Mouse (Mus musculus) neutrophil, adult 83 days (primary cell): Measurements from ENCODE around the gene Hist1h3d. TPM values are rescaled to one million over a fixed set of nuclear protein-coding genes. Genes with fewer than 3 reads are reported as not detected.

Experiments
- total RNA-seq, 2 experiments: library from RNA; stranded (reverse); gene quantifications; one replicate each; pipeline ENCODE4 v1.2.4; 2023

The Hist1h3d gene
- total RNA-seq, result 100 to 1,000 TPM; 207 to 247 TPM

DNA sequence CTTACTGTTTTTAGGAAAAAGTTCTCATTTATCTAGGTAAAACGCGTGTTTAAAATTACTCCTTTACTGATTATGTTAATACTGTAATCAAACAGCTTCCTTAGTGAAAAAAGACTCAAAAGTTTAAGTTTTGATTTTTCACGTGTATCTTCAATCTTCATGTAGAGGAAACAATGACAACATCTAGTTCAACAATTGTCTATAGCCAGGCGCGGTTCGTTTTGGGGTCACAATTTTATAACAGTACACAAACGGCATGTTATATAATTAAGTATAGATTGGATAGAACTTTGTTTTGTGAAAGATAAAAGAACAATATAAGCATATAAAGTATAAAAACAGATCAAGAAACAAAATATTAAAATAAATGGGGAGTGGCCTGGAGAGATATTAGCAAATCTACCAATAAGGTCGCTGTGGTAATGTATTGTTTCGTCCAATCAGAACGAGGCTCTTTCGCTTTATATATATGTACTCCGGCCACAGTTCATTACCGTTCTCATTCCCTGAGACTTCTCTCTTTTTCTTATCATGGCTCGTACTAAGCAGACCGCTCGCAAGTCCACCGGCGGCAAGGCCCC, at the start of gene Hist1h3d:
TSS of gene Hist1h3d (plus strand) at position 493 of the 581 bp plus-strand sequence.

DNA sequence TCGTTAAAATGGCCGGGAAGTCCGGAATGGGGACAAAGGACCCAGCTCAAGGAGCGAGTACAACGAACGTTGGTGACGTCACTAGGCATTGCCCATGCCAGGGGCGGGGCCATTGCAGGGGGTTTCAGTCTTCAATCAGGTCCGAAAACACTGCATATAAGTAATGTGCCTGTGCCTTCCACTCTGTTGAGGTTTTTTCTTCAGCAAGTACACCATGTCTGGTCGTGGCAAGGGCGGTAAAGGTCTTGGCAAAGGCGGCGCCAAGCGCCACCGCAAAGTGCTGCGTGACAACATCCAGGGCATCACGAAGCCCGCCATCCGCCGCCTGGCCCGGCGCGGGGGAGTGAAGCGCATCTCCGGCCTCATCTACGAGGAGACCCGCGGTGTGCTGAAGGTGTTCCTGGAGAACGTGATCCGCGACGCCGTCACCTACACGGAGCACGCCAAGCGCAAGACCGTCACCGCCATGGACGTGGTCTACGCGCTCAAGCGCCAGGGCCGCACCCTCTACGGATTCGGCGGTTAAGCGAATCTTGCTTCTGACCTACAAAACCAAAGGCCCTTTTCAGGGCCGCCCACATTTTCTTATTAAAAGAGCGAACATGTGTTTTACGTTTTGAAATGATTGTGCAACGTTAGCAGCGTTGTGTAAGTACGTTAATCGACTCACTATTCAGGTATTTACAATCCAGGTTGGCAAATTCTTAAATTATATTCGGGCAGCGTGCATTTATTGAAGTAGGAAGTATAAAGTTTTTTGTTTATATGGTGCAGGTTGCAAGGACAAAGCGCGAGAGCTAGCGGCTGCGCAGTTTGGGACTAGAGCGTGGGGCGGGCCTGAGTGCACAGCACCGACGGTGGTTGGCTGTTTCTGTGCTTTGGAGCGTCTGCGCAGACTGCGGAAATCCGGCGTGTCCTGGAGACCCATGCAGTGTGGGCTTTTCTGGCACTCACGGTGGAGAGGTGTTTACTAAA, 44.4 kb upstream of the Hist1h3d start, which contains the start of gene Hist1h4h:
TSS of gene Hist1h4h (plus strand) at position 150 of the 975 bp plus-strand sequence.

GRCm38 (mm10) chr13:23533560-23534367, 41.8 kb upstream of the Hist1h3d start, which contains the start of gene Hist1h2af:
Hist1h2af (plus strand) TSS chr13:23533906.

DNA sequence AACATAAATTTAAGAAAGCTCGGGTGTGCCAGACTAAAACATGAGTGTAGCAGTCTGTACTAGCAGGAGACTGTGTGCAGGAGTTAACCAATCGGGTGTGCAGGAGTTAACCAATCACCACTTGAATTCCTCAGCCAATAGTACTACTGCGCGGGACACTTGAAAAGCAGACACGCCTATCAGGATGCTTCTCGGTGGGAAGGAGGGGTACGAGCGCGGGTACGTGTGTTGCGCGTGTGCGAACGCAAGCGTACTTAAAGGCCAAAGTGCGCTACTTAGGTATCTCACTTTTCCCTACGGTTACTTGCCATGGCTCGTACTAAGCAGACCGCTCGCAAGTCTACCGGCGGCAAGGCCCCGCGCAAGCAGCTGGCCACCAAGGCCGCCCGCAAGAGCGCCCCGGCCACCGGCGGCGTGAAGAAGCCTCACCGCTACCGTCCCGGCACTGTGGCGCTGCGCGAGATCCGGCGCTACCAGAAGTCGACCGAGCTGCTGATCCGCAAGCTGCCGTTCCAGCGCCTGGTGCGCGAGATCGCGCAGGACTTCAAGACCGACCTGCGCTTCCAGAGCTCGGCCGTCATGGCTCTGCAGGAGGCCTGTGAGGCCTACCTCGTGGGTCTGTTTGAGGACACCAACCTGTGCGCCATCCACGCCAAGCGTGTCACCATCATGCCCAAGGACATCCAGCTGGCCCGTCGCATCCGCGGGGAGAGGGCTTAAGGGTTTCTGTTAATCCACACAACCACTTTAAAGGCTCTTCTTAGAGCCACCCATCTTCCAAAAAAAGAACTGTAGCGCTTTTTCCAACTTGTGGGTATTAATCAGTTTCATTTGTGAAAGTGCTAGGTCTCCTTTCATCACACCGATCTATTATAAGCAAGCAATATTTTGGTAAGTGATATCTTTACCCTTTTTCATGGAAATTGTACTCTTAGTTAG, 40.2 kb upstream of the Hist1h3d start, which contains the start of gene Hist1h3g:
TSS of gene Hist1h3g (plus strand) at position 286 of the 939 bp plus-strand sequence.

DNA sequence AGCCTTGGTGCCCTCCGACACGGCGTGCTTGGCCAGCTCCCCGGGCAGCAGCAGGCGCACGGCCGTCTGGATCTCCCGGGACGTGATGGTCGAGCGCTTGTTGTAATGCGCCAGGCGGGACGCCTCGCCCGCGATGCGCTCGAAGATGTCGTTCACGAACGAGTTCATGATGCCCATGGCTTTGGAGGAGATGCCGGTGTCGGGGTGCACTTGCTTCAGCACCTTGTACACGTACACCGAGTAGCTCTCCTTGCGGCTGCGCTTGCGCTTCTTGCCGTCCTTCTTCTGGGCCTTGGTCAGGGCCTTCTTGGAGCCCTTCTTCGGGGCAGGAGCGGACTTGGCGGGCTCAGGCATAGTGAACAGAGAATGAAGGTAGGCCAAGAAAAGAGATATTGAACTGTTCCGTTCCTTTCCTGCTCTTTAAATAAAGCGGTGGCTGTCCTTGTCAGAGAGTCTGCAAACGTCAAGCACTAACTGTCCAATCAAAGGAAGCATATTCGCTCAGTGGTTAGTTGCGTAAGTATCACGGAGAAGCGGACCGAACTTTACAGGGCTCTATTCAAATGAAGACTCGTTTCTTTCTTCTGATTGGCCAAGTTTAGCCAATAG, 32.5 kb upstream of the Hist1h3d start, which contains the start of gene Hist1h2bh:
TSS of gene Hist1h2bh (minus strand) at position 394 of the 609 bp plus-strand sequence.

DNA sequence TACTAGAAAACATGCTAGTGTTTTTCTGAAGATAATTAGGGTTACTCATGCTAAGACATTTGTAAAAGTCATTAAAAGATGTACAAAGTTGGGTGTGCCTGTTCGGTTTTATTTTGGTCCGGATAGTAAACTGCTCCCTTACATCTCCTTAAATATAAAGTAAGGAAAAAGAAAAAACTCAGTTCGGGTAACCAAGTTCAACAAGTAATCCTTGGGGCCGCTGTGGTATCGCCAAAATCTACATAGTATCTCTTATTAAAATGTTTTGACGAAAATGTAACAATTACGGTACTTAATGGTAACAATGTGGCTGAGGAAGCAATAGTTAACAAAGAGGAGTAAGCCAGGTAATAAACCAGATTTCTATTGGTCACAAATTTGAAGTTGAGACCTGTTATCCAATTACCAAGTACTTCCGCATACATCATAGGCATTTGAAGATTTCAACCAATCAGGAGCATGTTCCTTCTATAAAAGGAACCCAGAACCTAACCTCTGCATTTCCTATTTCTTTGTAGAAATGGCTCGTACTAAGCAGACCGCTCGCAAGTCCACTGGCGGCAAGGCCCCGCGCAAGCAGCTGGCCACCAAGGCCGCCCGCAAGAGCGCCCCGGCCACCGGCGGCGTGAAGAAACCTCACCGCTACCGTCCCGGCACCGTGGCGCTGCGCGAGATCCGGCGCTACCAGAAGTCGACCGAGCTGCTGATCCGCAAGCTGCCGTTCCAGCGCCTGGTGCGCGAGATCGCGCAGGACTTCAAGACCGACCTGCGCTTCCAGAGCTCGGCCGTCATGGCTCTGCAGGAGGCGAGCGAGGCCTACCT, 31.4 kb upstream of the Hist1h3d start, which contains the start of gene Hist1h3f:
TSS of gene Hist1h3f (plus strand) at position 88 of the 822 bp plus-strand sequence.

GRCm38 (mm10) chr13:23551146-23551834, 24.3 kb upstream of the Hist1h3d start, which contains the start of gene Hist1h4f:
Hist1h4f (minus strand) TSS chr13:23551648.

DNA sequence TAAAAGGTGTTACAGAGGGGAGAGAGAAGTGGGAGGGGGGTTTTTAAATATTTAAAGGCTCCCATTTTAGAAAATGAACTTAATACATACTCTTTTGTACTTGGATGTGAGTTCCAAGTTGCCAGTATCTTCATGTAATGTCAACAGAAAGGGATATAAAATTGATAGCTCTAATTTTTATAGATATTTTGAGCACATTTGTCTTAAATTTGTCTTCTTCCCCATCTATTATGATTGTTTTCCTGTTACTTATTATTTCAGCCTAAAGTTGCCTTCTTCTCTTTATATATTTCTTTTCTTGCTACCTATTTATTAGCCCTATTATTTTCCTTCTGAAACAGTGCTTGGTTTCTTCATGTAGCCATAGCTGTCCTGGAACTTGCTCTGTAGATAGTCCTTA, 22.6 kb upstream of the Hist1h3d start, which contains the start of gene Hist1h1d:
TSS of gene Hist1h1d (plus strand) at position 301 of the 400 bp plus-strand sequence.

GRCm38 (mm10) chr13:23561883-23562659, 13.5 kb upstream of the Hist1h3d start, which contains the start of gene Hist1h3e:
Hist1h3e (minus strand) TSS chr13:23562369.

DNA sequence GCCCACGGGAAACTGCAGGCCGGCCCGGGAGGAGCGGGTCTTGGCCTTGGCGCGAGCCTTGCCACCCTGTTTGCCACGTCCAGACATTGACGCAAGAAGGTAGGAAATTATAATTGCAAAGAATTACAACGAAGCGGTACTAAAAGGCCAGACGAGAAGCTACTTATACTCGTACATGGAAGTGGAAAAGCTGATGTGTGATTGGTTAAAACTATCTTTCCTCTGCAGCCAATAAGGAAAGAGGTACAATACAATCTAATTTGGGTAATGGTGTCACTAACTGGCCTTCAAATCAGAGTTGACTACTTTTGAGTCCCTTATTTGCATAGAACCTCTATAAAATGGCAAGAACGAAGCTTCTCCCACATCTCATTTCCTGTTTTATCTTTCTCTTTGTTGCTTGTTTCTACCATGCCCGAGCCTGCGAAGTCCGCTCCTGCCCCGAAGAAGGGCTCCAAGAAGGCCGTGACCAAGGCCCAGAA, 4.5 kb upstream of the Hist1h3d start, which contains the start of the genes Hist1h2ae and Hist1h2bg:
TSS of gene Hist1h2ae (minus strand) at position 199 of the 482 bp plus-strand sequence.
TSS of gene Hist1h2bg (plus strand) at position 375 of the 482 bp plus-strand sequence.

GRCm38 (mm10) chr13:23573898-23574524, 1.6 kb upstream of the Hist1h3d start, which contains the start of the genes Hist1h2bf and Hist1h2ad:
Hist1h2bf (minus strand) TSS chr13:23574196.
Hist1h2ad (plus strand) TSS chr13:23574381.

DNA sequence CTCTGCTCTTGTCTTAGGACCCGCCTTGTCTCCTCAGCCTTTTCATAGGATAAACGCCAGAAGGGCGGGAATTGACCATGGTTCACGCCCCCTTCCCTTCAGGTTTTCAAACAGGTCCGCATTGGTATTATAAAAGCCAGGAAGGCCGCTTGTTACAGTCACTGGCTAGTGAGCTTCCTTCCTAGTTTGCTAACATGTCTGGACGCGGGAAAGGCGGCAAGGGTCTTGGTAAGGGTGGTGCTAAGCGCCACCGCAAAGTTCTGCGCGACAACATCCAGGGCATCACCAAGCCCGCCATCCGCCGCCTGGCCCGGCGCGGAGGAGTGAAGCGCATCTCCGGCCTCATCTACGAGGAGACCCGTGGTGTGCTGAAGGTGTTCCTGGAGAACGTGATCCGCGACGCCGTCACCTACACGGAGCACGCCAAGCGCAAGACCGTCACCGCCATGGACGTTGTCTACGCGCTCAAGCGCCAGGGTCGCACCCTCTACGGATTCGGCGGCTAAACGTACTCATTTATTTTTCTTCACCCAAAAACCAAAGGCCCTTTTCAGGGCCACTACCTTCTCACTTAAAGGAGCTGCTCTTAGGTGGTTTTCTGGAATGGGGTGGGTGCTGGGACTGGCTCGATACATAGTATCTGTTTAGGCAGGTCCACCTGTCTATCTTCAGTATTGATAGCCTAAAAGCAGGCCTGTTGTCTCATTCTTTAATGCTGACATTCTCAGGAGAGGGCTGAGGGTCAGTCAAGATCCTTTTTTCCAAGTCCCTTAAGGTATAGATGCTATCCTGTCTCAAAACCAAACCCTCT, 6.0 kb downstream of the Hist1h3d start, which contains the start of gene Hist1h4d:
TSS of gene Hist1h4d (plus strand) at position 191 of the 811 bp plus-strand sequence.

DNA sequence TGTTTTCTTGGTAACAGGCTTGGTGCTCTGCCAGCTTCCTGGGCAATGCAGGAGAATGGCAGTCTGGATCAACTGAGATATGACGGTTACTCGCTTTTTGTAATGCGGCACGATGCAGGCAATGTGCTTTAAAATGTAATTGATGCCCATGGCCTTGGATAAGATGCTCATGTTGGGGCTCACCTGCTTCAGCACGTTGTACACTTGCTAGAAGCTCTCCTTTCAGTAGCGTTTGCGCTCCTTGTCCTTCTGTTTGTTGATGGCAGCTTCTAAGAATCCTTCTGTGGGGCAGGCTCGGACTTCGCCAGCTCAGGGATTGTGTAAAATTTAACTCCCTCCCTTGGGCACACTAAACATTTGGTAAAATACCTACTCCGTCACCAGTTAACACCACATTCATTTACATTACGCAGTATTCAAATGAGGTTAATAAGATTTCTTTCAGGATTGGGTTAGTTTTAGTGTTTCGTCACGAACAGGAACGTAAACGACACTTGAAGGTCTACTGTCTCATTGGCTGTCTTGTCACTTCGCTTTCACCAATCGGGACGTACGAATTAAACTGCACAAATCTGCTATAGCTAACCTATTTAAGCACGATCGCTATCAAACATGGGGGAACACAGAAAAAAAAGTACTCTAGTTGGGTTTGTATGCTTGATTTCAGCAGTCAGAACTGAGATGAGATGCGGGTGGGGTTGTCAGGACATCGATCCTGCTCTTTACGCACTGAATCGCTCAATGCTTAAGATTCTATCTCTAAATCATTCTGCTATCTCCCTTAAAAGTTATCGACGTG, 45.4 kb downstream of the Hist1h3d start, which contains the start of gene Hist1h2be:
TSS of gene Hist1h2be (minus strand) at position 392 of the 799 bp plus-strand sequence.

GRCm38 (mm10) chr13:23622175-23622671, 46.7 kb downstream of the Hist1h3d start, which contains the start of gene Hist1h1e:
Hist1h1e (minus strand) TSS chr13:23622558.

